Mouse (Mus musculus) testis, adult 2 months (tissue): ENCODE data around the gene Synpr. TPM values are rescaled to one million over a fixed set of nuclear protein-coding genes. Genes with fewer than 3 reads are reported as not detected.
"Not testable (repeated sequence)": the region's sequence is repeated elsewhere in the genome, so short reads cannot be mapped to it uniquely, and the experiment has no call there.

Experiments
- H3K27ac ChIP-seq: fragments of 200-500 bp; 2 replicates; pipeline ENCODE4 v1.5.1; 2012; ENCODE audit warnings: low read depth, low read length; ENCODE audit not compliant: control insufficient read depth, insufficient read depth
- H3K27me3 ChIP-seq: fragments of 200-500 bp; 2 replicates; pipeline ENCODE4 v1.6.1; 2012; ENCODE audit warnings: mild to moderate bottlenecking, low read length, moderate library complexity; ENCODE audit not compliant: control insufficient read depth, insufficient read depth
- H3K36me3 ChIP-seq: fragments of 200-500 bp; 2 replicates; pipeline ENCODE4 v1.6.1; 2012; ENCODE audit warnings: mild to moderate bottlenecking, low read length; ENCODE audit not compliant: control insufficient read depth, insufficient read depth
- H3K4me1 ChIP-seq: fragments of 200-500 bp; 2 replicates; pipeline ENCODE4 v1.6.1; 2012; ENCODE audit warnings: low read length; ENCODE audit not compliant: control insufficient read depth, insufficient read depth
- H3K4me3 ChIP-seq: fragments of 200-500 bp; 2 replicates; pipeline ENCODE4 v1.5.1; 2012; ENCODE audit warnings: low read depth, mild to moderate bottlenecking, low read length, moderate library complexity, mixed read lengths; ENCODE audit not compliant: control insufficient read depth
- CTCF ChIP-seq: fragments of 200-500 bp; IDR thresholded peaks from 2 replicates; pipeline ENCODE4 v1.5.1; 2012; ENCODE audit warnings: low read depth, mild to moderate bottlenecking, inconsistent platforms, low read length, moderate library complexity; ENCODE audit not compliant: control insufficient read depth, insufficient read depth, insufficient replicate concordance
- POLR2A ChIP-seq: fragments of 200-500 bp; IDR thresholded peaks from 2 replicates; pipeline ENCODE4 v1.6.1; 2012; ENCODE audit warnings: low read depth, mild to moderate bottlenecking, inconsistent platforms, low read length, moderate library complexity; ENCODE audit not compliant: control insufficient read depth
- polyA plus RNA-seq: library from polyadenylated mRNA; depleted of rRNA; stranded (reverse); fragments of >200 nt; gene quantifications from 2 replicates; pipeline ENCODE4 v1.2.3, GENCODE M21; 2012; rRNA removed

Synpr gene
- 0.25 TPM in 1 of 2 replicates, not detected in the other for polyA plus RNA-seq

DNA sequence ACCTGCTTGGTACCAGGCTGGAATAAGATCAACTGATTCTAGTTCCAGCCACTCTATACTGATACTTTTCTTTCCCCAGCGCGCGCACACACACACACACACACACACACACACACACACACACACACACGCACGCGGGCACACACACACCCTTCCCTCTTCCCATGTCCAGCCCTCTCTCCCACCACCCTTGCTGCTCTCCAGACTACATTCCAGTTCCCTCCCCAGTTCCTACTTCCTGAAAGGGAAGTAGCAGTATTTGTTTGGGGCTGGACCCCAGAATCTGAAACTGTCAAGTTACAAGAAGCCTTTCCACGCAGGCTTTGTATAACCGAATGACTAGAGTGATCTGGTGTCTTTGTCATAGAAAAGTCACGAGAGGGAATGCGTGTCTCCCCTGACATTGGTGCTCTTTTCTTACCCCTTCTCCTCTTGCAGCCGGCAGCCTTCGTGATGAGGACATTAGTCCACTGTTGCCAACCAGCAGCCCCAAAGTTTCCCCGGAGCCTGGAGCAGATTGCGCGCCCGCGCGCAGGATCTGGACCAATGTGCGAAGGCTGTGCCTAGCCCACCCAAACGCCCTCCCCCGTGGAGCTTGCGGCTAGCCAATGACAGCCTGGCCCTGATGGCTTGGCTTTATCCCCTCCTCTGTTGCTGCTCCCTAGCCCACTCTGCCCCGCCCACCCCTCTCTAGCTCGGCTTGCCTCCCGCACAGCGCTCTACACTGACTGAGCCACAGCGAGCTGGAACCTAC, at the start of gene Synpr:
Gene Synpr, plus strand, starts transcription at position 690 of the 754 bp plus-strand sequence.
- H3K36me3 ChIP-seq, result no peaks in the 10 kb centered on the region
- peak within 1 kb of the TSS; percentile 23 for H3K4me3 ChIP-seq
- no peak within 1 kb of the TSS for H3K27ac ChIP-seq
- TF ChIP-seq CTCF, result no peak
- no peak for TF ChIP-seq POLR2A
- no peaks in the 10 kb centered on the region for H3K27me3 ChIP-seq
- no peaks in the 10 kb centered on the region; the same call in 1 of the 2 replicates for H3K4me1 ChIP-seq

DNA sequence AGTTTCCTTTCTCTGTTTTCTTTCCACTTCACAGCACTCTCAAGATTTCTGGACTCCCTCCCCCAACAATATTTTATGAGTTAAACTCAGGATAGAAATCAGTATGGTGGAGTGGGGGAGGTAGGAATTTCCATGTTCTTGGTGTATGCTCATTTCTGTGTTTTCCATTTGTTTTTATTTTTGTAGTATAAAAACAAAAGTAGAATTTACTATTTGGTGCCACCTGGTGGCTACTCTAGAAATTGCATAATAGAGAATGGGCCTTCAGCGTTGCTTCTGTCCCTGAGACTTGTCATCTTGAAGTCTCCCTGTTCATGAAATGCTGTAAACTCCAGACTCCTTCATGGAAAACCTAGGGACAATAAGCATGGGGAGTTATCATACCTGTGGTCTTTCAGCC, 47.7 kb upstream of the Synpr start:
- H3K27ac ChIP-seq, result no peak overlapping the region
- H3K36me3 ChIP-seq, result no peaks in the 10 kb centered on the region
- H3K4me3 ChIP-seq, result no peak overlapping the region
- H3K27me3 ChIP-seq, result no peaks in the 10 kb centered on the region
- no peaks in the 10 kb centered on the region for H3K4me1 ChIP-seq
- TF ChIP-seq CTCF (no peak), POLR2A (no peak)

DNA sequence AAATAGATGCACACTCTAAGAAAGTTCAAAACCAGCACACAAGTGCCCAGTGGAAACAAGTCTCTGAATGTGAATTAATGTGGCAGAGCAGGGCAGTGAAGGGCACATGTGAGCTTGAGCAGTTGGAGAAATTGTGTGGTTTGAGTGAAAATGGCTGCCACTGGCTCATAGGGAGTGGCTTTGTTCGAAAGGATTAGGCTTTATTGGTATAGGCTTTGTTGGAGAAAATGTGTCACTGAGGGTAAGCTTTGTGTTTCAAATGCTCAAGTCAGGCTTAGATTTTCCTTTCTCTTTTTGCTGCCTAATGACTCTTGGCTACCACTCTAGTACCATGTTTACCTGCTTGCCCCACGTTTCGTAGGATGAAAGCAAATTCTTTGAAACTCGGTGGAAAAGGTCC, 37.1 kb upstream of the Synpr start:
- no peaks in the 10 kb centered on the region for H3K36me3 ChIP-seq
- H3K27me3 ChIP-seq, result no peaks in the 10 kb centered on the region
- H3K4me1 ChIP-seq, result no peaks in the 10 kb centered on the region
- H3K27ac ChIP-seq, result no peak overlapping the region
- no peak overlapping the region for H3K4me3 ChIP-seq
- TF ChIP-seq POLR2A (no peak), CTCF (no peak)

DNA sequence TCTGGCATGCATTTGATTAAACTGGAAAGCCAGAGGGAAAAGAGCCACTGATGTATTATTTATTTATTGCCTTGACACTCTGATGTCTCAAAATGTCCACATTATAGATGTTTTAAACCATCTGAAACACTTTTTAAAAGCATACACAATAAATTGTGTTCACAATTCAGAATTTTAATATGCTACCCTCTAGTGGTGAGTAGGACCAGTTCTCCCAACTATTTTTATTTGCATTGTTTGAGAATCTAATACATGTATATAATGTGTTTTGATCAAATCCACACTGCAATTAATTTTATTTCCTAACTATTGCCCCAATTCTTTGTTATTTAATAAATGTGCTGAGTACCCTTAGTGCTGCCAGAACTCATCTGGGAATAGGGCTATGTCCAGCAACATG, 35.2 kb upstream of the Synpr start:
- Histone ChIP-seq H3K27me3 (no peaks in the 10 kb centered on the region), H3K27ac (no peak overlapping the region), H3K4me3 (no peak overlapping the region), H3K4me1 (no peaks in the 10 kb centered on the region), H3K36me3 (no peaks in the 10 kb centered on the region)
- TF ChIP-seq CTCF, result no peak
- TF ChIP-seq POLR2A, result no peak

DNA sequence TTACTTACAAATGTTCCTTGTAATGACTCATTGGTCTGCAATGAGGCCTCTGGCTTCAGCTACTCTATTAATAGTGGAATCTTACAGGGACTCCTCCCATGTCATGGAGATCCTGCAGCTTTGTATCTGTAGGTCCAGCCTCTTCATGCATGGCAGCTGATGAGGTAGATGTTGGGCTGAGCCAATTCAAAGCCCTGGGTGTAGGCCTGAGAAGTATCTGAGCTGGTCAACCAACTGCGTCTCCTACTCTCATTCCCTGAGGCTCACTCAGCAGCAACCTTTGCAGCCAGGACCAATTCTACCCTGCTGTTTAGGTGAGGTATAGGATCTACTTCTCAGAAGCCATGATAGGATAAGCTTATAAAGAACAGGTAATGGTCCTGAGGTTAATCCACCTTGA, 32.0 kb upstream of the Synpr start:
- Histone ChIP-seq H3K4me1 (no peaks in the 10 kb centered on the region), H3K27me3 (no peaks in the 10 kb centered on the region), H3K4me3 (no peak overlapping the region), H3K36me3 (no peaks in the 10 kb centered on the region), H3K27ac (no peak overlapping the region)
- TF ChIP-seq POLR2A (no peak), CTCF (no peak)

DNA sequence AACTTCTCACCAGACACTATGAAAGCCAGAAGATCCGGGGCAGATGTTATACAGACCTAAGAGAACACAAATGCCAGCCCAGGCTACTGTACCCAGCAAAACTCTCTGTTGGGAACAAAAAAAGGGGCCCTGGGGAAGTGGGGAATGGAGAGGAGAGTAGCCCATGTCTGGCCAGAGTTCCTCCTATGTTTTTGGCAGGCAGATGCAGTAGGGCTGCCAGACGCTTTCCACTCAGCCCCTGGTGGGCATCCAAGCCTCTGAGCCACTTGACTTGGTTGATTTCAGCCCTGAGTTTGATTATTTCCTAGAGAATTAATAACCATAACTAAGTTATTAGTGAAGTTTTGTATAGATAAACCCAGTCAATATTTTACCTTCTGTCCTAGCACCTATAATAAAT, 29.8 kb upstream of the Synpr start:
- H3K36me3 ChIP-seq, H3K4me1 ChIP-seq, H3K27me3 ChIP-seq, H3K4me3 ChIP-seq, H3K27ac ChIP-seq: not testable (repeated sequence)

DNA sequence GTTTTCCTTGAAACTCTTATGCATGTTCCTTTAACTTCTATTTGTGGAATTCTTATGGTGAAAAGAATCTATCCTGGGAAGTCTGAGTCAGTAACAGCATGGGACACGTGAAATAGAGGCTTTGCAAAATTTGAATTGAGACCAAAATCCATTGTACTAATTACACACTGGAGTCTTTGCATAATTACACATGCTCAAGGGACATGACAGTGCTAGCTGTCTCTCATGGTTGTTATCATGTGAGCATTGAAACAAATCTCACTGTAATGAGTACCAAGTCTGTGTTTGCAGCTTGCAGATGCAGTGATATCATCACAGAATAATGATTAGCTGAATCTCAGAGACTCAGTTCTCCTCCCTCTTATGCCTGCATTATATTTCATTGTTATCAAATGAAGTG, 22.2 kb upstream of the Synpr start:
- no peak for TF ChIP-seq POLR2A
- TF ChIP-seq CTCF, result no peak
- H3K27me3 ChIP-seq, result no peaks in the 10 kb centered on the region
- no peak overlapping the region for H3K4me3 ChIP-seq
- no peak overlapping the region for H3K27ac ChIP-seq
- H3K36me3 ChIP-seq, result no peaks in the 10 kb centered on the region
- H3K4me1 ChIP-seq, result no peaks in the 10 kb centered on the region

DNA sequence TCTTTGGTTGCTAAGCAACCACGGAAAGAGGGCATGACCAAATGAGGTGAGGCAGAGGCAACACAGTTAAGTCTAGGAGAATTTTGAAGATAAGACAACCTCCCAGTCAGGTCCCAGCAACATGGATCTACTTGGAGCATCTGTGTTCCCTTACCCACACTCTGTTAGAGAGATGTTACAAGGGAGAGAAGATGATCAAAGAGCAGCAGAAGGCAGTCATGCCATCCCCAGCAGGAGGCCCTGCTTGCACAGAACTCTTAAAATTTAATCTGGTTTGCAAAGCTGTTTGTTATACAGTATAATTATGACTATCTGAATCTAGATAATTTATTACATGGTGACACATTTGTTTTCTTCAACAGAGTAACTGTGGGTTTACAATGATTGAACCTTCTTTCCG, 18.2 kb upstream of the Synpr start:
- no peaks in the 10 kb centered on the region for H3K27me3 ChIP-seq
- H3K4me3 ChIP-seq, result no peak overlapping the region
- no peak overlapping the region for H3K27ac ChIP-seq
- TF ChIP-seq POLR2A (no peak), CTCF (no peak)
- H3K36me3 ChIP-seq, result no peaks in the 10 kb centered on the region
- H3K4me1 ChIP-seq, result no peaks in the 10 kb centered on the region
